Mouse (Mus musculus): ENCODE results near the gene Gm10775. TPM values are rescaled to one million over a fixed set of nuclear protein-coding genes. Genes with fewer than 3 reads are reported as not detected.

Gm10775 gene
- polyA plus RNA-seq, 1 experiment from 2014 or later, result not detected

Other genes with a start within 250 kb of the Gm10775 start
- gene Spata31d1c, start 226.5 kb upstream of the Gm10775 start, polyA plus RNA-seq (2014; fragmentation: Nextera tagmentation; extraction: Ambion mirVana), result not detected in 2 replicates
- gene Prss47, start 206.8 kb upstream of the Gm10775 start, polyA plus RNA-seq (2014; fragmentation: Nextera tagmentation; extraction: Ambion mirVana), result not detected in 2 replicates
- gene Mfsd14b, start 146.6 kb upstream of the Gm10775 start, polyA plus RNA-seq (2014; fragmentation: Nextera tagmentation; extraction: Ambion mirVana), result 29.7 and 33.7 TPM in 2 replicates
- gene Olfr465-ps1, start 121.5 kb upstream of the Gm10775 start, polyA plus RNA-seq (2014; fragmentation: Nextera tagmentation; extraction: Ambion mirVana), result not detected in 2 replicates
- not detected in 2 replicates for gene Olfr466, start 109.3 kb upstream of the Gm10775 start, polyA plus RNA-seq (2014; fragmentation: Nextera tagmentation; extraction: Ambion mirVana)
- 0.08 TPM in 1 of 2 replicates, not detected in the other for gene Nlrp4f, start 53.6 kb upstream of the Gm10775 start, polyA plus RNA-seq (2014; fragmentation: Nextera tagmentation; extraction: Ambion mirVana)
- 25.7 and 27.3 TPM in 2 replicates for gene Zfp369, start 19.3 kb downstream of the Gm10775 start, polyA plus RNA-seq (2014; fragmentation: Nextera tagmentation; extraction: Ambion mirVana)